Mouse (Mus musculus) urinary bladder, adult 2 months (tissue): ENCODE results near the gene Gm8677. TPM values are rescaled to one million over a fixed set of nuclear protein-coding genes. Genes with fewer than 3 reads are reported as not detected.
"Not testable (repeated sequence)": the region's sequence is repeated elsewhere in the genome, so short reads cannot be mapped to it uniquely, and the experiment has no call there.

Experiments used
- DNase-seq: peaks from one replicate; pipeline ENCODE4 v3.0.0; 2022; ENCODE audit warnings: low spot score
- polyA plus RNA-seq: library from polyadenylated mRNA; depleted of rRNA; stranded (reverse); fragments of >200 nt; gene quantifications from 2 replicates; pipeline ENCODE4 v1.2.3, GENCODE M21; 2012; rRNA removed

Gene Gm8677
- polyA plus RNA-seq = not detected in 2 replicates

- DNase-seq = not testable (repeated sequence)
Measured at GRCm38 (mm10) chr7:22534787-22535186, at the start of gene Gm8677. Gene Gm8677 (minus strand): TSS chr7:22534887.

- DNase-seq = not testable (repeated sequence)
Measured at GRCm38 (mm10) chr7:22565243-22565642, 30.6 kb upstream of the Gm8677 start, which contains the start of gene Gm4201. Gene Gm4201 (minus strand): TSS chr7:22565343.

GRCm38 (mm10) chr7:22522667-22523066 lies 12.0 kb downstream of the Gm8677 start, which contains the start of gene Vmn1r152:
Gene Vmn1r152 (plus strand): TSS chr7:22522967.
- DNase-seq = not testable (repeated sequence)

GRCm38 (mm10) chr7:22499578-22499977 lies 35.1 kb downstream of the Gm8677 start, which contains the start of gene Vmn1r151:
Gene Vmn1r151 (minus strand): TSS chr7:22499678.
- not testable (repeated sequence) for DNase-seq

Other genes starting within 250 kb of the Gm8677 start
- not detected in 2 replicates for gene Gm4187, start 205.2 kb downstream of the Gm8677 start, polyA plus RNA-seq
- gene Gm8660, start 163.8 kb downstream of the Gm8677 start, polyA plus RNA-seq = not detected in 2 replicates
- not detected in 2 replicates for gene Vmn1r148, start 121.3 kb downstream of the Gm8677 start, polyA plus RNA-seq
- not detected in 2 replicates for gene Vmn1r149, start 96.7 kb downstream of the Gm8677 start, polyA plus RNA-seq
- not detected in 2 replicates for gene Gm10665, start 70.8 kb downstream of the Gm8677 start, polyA plus RNA-seq
- not detected in 2 replicates for gene Vmn1r151, start 35.2 kb downstream of the Gm8677 start, polyA plus RNA-seq
- not detected in 2 replicates for gene Vmn1r152, start 11.9 kb downstream of the Gm8677 start, polyA plus RNA-seq
- not detected in 2 replicates for gene Gm4201, start 30.5 kb upstream of the Gm8677 start, polyA plus RNA-seq
- not detected in 2 replicates for gene Gm4565, start 53.2 kb upstream of the Gm8677 start, polyA plus RNA-seq
- gene Vmn1r155, start 123.1 kb upstream of the Gm8677 start, polyA plus RNA-seq = not detected in 2 replicates
- gene Gm8693, start 157.4 kb upstream of the Gm8677 start, polyA plus RNA-seq = not detected in 2 replicates
- not detected in 2 replicates for gene Gm4567, start 184.8 kb upstream of the Gm8677 start, polyA plus RNA-seq
- gene Vmn1r157, start 226.8 kb upstream of the Gm8677 start, polyA plus RNA-seq = not detected in 2 replicates